Mouse (Mus musculus) neural tube, embryonic 11.5 days (tissue): ENCODE data around the gene P2rx7. TPM values are rescaled to one million over a fixed set of nuclear protein-coding genes. Genes with fewer than 3 reads are reported as not detected.

Source experiments
- ATAC-seq: fragments of 200-750 bp; cut with Nextera tagmentation; 2 replicates; pipeline ENCODE4 v1.8.0; 2017; ENCODE audit warnings: moderate number of reproducible peaks, mild to moderate bottlenecking, moderate TSS enrichment, moderate library complexity; ENCODE audit not compliant: insufficient read depth, low FRiP score, low TSS enrichment
- DNase-seq: peaks from one replicate; pipeline ENCODE4 v3.0.0-alpha.2; 2015; ENCODE audit warnings: low spot score
- H3K27ac ChIP-seq: fragments of 300-500 bp; sonication (generic); 2 replicates; pipeline ENCODE4 v1.5.1; 2014; ENCODE audit warnings: low read depth, mild to moderate bottlenecking, low read length
- H3K27me3 ChIP-seq: fragments of 300-500 bp; sonication (generic); 2 replicates; pipeline ENCODE4 v1.6.1; 2014; ENCODE audit warnings: mild to moderate bottlenecking, low read length, mixed read lengths; ENCODE audit not compliant: control insufficient read depth, insufficient read depth
- H3K36me3 ChIP-seq: fragments of 300-500 bp; sonication (generic); 2 replicates; pipeline ENCODE4 v1.6.1; 2014; ENCODE audit warnings: mild to moderate bottlenecking, low read length, moderate library complexity, mixed read lengths; ENCODE audit not compliant: control insufficient read depth, insufficient read depth
- H3K4me1 ChIP-seq: fragments of 300-500 bp; sonication (generic); 2 replicates; pipeline ENCODE4 v1.6.1; 2014; ENCODE audit warnings: low read length, mixed read lengths; ENCODE audit not compliant: control insufficient read depth, insufficient read depth
- H3K4me2 ChIP-seq: fragments of 300-500 bp; sonication (generic); 2 replicates; pipeline ENCODE4 v1.6.1; 2014; ENCODE audit warnings: low read depth, mild to moderate bottlenecking, moderate library complexity
- H3K4me3 ChIP-seq: fragments of 300-500 bp; sonication (generic); 2 replicates; pipeline ENCODE4 v1.5.1; 2014; ENCODE audit warnings: low read depth, low read length
- H3K9ac ChIP-seq: fragments of 300-500 bp; sonication (generic); 2 replicates; pipeline ENCODE4 v1.6.1; 2014; ENCODE audit warnings: mild to moderate bottlenecking, low read length
- H3K9me3 ChIP-seq: fragments of 300-500 bp; sonication (generic); 2 replicates; pipeline ENCODE4 v1.6.1; 2016; ENCODE audit warnings: low read length; ENCODE audit not compliant: control insufficient read depth
- WGBS: fragments of 180-500 bp; shearing (Covaris S2); extraction: QIAGEN DNeasy Blood & Tissue Kit; methylation state at CpG from one replicate; pipeline ENCODE4 v1.1.7; 2014; 5-methylcytosine and 5-hydroxymethylcytosine counted together
- polyA plus RNA-seq: library from polyadenylated mRNA; unstranded; fragments of >200 nt; fragmentation: Nextera tagmentation; extraction: Ambion mirVana; gene quantifications from 2 replicates; pipeline ENCODE4 v1.2.1, GENCODE M21; 2014

P2rx7 gene
- polyA plus RNA-seq, 1 experiment from 2014 or later: 1.6 TPM

- Histone ChIP-seq H3K27ac (no peak overlapping the region), H3K9ac (no peak overlapping the region), H3K36me3 (no peaks in the 10 kb centered on the region), H3K4me3 (no peak overlapping the region), H3K4me2 (no peak overlapping the region), H3K4me1 (peaks cover 10% of the 10 kb centered on the region), H3K27me3 (no peaks in the 10 kb centered on the region), H3K9me3 (no peaks in the 10 kb centered on the region)
- no peak for ATAC-seq
- WGBS: 87% methylated on average over 7 of the region's 7 CpGs
- DNase-seq: no peak
These were observed 45.4 kb downstream of the P2rx7 start for GRCm38 (mm10) chr5:122689153-122689552.

- H3K9me3 ChIP-seq: no peaks in the 10 kb centered on the region
- peaks cover 10% of the 10 kb centered on the region for H3K4me1 ChIP-seq
- DNase-seq: no peak
- WGBS: 50% methylated on average over 6 of the region's 6 CpGs
- H3K27me3 ChIP-seq: no peaks in the 10 kb centered on the region
- H3K9ac ChIP-seq: no peak overlapping the region
- no peak overlapping the region for H3K4me3 ChIP-seq
- no peak overlapping the region for H3K27ac ChIP-seq
- H3K4me2 ChIP-seq: no peak overlapping the region
- ATAC-seq: no peak
- no peaks in the 10 kb centered on the region for H3K36me3 ChIP-seq
These were observed 46.8 kb downstream of the P2rx7 start for GRCm38 (mm10) chr5:122690486-122690885.

- H3K27ac ChIP-seq: peak overlapping the region; percentile 86
These were observed 49.9 kb downstream of the P2rx7 start for GRCm38 (mm10) chr5:122693431-122694207.

GRCm38 (mm10) chr5:122695516-122695915 lies 51.8 kb downstream of the P2rx7 start:
- ATAC-seq: no peak
- no peak overlapping the region for H3K9ac ChIP-seq
- H3K27ac ChIP-seq: no peak overlapping the region
- H3K9me3 ChIP-seq: no peaks in the 10 kb centered on the region
- H3K4me3 ChIP-seq: no peak overlapping the region
- no peak overlapping the region for H3K4me2 ChIP-seq
- H3K36me3 ChIP-seq: no peaks in the 10 kb centered on the region
- no peak for DNase-seq
- WGBS: 89% methylated on average over 8 of the region's 8 CpGs
- H3K4me1 ChIP-seq: peaks cover 10% of the 10 kb centered on the region
- H3K27me3 ChIP-seq: no peaks in the 10 kb centered on the region

More at GRCm38 (mm10) chr5:122693431-122694207, 49.9 kb downstream of the P2rx7 start:
- no peak overlapping the region for H3K9ac ChIP-seq
- H3K27me3 ChIP-seq: no peaks in the 10 kb centered on the region
- no peak overlapping the region for H3K4me2 ChIP-seq
- no peak overlapping the region for H3K4me3 ChIP-seq
- no peaks in the 10 kb centered on the region for H3K9me3 ChIP-seq
- H3K4me1 ChIP-seq: peaks cover 10% of the 10 kb centered on the region
- ATAC-seq: peak; percentile 91
- peak; percentile 82 for DNase-seq
- H3K36me3 ChIP-seq: no peaks in the 10 kb centered on the region
- 24% methylated on average over 13 of the region's 13 CpGs for WGBS

- no peak overlapping the region for H3K4me3 ChIP-seq
- 91% methylated on average over 10 of the region's 10 CpGs for WGBS
These were observed 54.5 kb downstream of the P2rx7 start for GRCm38 (mm10) chr5:122698041-122698700.

GRCm38 (mm10) chr5:122698701-122699060 lies 55.0 kb downstream of the P2rx7 start:
- ATAC-seq: no peak
- Histone ChIP-seq H3K36me3 (no peaks in the 10 kb centered on the region), H3K4me1 (peaks cover 4% of the 10 kb centered on the region), H3K9me3 (no peaks in the 10 kb centered on the region), H3K27me3 (no peaks in the 10 kb centered on the region), H3K9ac (no peak overlapping the region), H3K4me2 (no peak overlapping the region), H3K27ac (no peak overlapping the region), H3K4me3 (no peak overlapping the region)
- WGBS: 85% methylated on average over 9 of the region's 9 CpGs
- DNase-seq: no peak

More at GRCm38 (mm10) chr5:122698041-122698700, 54.5 kb downstream of the P2rx7 start:
- no peaks in the 10 kb centered on the region for H3K27me3 ChIP-seq
- no peaks in the 10 kb centered on the region for H3K36me3 ChIP-seq
- no peak overlapping the region for H3K4me2 ChIP-seq
- no peak overlapping the region for H3K27ac ChIP-seq
- DNase-seq: no peak
- peaks cover 9% of the 10 kb centered on the region for H3K4me1 ChIP-seq
- no peak for ATAC-seq
- H3K9ac ChIP-seq: no peak overlapping the region
- no peaks in the 10 kb centered on the region for H3K9me3 ChIP-seq

- 78% methylated on average over 12 of the region's 12 CpGs for WGBS
- no peaks in the 10 kb centered on the region for H3K9me3 ChIP-seq
- no peaks in the 10 kb centered on the region for H3K27me3 ChIP-seq
- no peaks in the 10 kb centered on the region for H3K4me1 ChIP-seq
- no peak overlapping the region for H3K9ac ChIP-seq
- H3K4me3 ChIP-seq: no peak overlapping the region
- no peak overlapping the region for H3K27ac ChIP-seq
- no peak overlapping the region for H3K4me2 ChIP-seq
- no peaks in the 10 kb centered on the region for H3K36me3 ChIP-seq
- ATAC-seq (no peak), DNase-seq (no peak)
These were observed 56.6 kb downstream of the P2rx7 start for GRCm38 (mm10) chr5:122700109-122700836.

GRCm38 (mm10) chr5:122700837-122701212 lies 57.1 kb downstream of the P2rx7 start:
- Histone ChIP-seq H3K4me3 (no peak overlapping the region), H3K9me3 (no peaks in the 10 kb centered on the region), H3K4me2 (no peak overlapping the region), H3K9ac (no peak overlapping the region), H3K36me3 (no peaks in the 10 kb centered on the region), H3K4me1 (no peaks in the 10 kb centered on the region), H3K27ac (no peak overlapping the region), H3K27me3 (no peaks in the 10 kb centered on the region)
- ATAC-seq: no peak
- DNase-seq: no peak
- WGBS: 62% methylated on average over 5 of the region's 5 CpGs
